Mouse (Mus musculus) intestine, embryonic 16.5 days (tissue): ENCODE results near the gene Ppih. TPM values are rescaled to one million over a fixed set of nuclear protein-coding genes. Genes with fewer than 3 reads are reported as not detected.
"Not testable (repeated sequence)": the region's sequence is repeated elsewhere in the genome, so short reads cannot be mapped to it uniquely, and the experiment has no call there.

Source experiments
- ATAC-seq: fragments of 200-750 bp; cut with Nextera tagmentation; 2 replicates; pipeline ENCODE4 v1.8.0; 2017; ENCODE audit warnings: moderate TSS enrichment, moderate library complexity
- H3K27ac ChIP-seq: fragments of 300-500 bp; sonication (generic); 2 replicates; pipeline ENCODE4 v1.5.1; 2014; ENCODE audit warnings: mild to moderate bottlenecking, low read length
- H3K27me3 ChIP-seq: fragments of 300-500 bp; sonication (generic); replicated peaks from 2 replicates; pipeline ENCODE4 v1.6.1; 2014; ENCODE audit warnings: low read length, control low read depth, mixed read lengths; ENCODE audit not compliant: control insufficient read depth, insufficient read depth
- H3K36me3 ChIP-seq: fragments of 300-500 bp; sonication (generic); 2 replicates; pipeline ENCODE4 v1.6.1; 2014; ENCODE audit warnings: low read length, control low read depth; ENCODE audit not compliant: control insufficient read depth, insufficient read depth
- H3K4me1 ChIP-seq: fragments of 300-500 bp; sonication (generic); 2 replicates; pipeline ENCODE4 v1.6.1; 2014; ENCODE audit warnings: low read length, control low read depth, mixed read lengths; ENCODE audit not compliant: control insufficient read depth, insufficient read depth
- H3K4me2 ChIP-seq: fragments of 300-500 bp; sonication (generic); 2 replicates; pipeline ENCODE4 v1.6.1; 2014; ENCODE audit warnings: low read depth, low read length, control low read depth
- H3K4me3 ChIP-seq: fragments of 300-500 bp; sonication (generic); 2 replicates; pipeline ENCODE4 v1.5.1; 2014; ENCODE audit warnings: mild to moderate bottlenecking, low read length
- H3K9ac ChIP-seq: fragments of 300-500 bp; sonication (generic); 2 replicates; pipeline ENCODE4 v1.6.1; 2014; ENCODE audit warnings: low read depth, low read length
- H3K9me3 ChIP-seq: fragments of 300-500 bp; sonication (generic); 2 replicates; pipeline ENCODE4 v1.6.1; 2016; ENCODE audit warnings: low read length, control low read depth; ENCODE audit not compliant: control insufficient read depth
- WGBS: fragments of 180-500 bp; shearing (Covaris S2); extraction: QIAGEN DNeasy Blood & Tissue Kit; methylation state at CpG from one replicate; pipeline ENCODE4 v1.1.7; 2014; 5-methylcytosine and 5-hydroxymethylcytosine counted together
- polyA plus RNA-seq: library from polyadenylated mRNA; unstranded; fragments of >200 nt; fragmentation: Nextera tagmentation; extraction: Ambion mirVana; gene quantifications from 2 replicates; pipeline ENCODE4 v1.2.1, GENCODE M21; 2015

The Ppih gene
- polyA plus RNA-seq, 1 experiment from 2014 or later = 73.9 TPM

DNA sequence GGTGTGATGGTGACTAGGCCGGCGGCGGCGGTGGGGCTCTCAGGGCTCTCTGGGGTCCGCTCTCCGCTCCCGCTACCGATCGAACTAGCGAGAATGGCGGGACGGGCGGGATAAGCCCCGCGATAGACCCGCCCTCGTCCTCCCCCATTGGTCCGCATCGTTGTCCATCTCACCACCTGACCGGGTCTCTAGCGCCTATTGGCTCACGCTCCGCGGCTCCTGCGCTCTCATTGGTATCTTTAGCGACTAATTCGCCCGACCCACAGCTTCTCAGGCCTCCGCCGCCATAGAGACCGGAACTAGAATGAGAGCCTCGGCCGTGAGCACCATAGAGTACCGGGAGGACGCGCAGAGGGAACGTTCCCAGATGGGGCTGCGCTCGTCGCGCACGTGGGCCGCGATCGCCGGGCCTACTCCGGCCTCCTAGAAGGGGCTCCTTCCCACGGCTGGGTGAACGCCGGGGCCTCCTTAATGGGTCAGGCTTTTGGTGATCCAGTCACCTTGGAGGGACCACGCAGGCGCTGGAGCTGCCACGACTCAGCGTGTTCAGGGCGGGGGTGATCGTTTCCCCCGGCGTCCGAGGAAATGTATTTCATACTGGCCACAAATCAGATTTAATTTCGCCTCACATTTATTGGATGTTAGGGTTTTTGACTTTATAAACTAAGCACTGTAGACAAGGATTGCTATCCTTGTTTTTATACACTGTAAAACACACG, 25.8 kb downstream of the Ppih start, which contains the start of gene Ybx1:
Gene Ybx1 (minus strand): TSS at position 190 of the 719 bp plus-strand sequence.
- Histone ChIP-seq H3K27ac (peak within 1 kb of the TSS; percentile 97), H3K36me3 (no peaks in the 10 kb centered on the region), H3K9ac (peak within 1 kb of the TSS; percentile 92), H3K4me1 (peaks cover 13% of the 10 kb centered on the region), H3K27me3 (no peaks in the 10 kb centered on the region), H3K9me3 (no peaks in the 10 kb centered on the region), H3K4me2 (peak within 1 kb of the TSS; percentile 82), H3K4me3 (peak within 1 kb of the TSS; percentile 77)
- under 1% methylated on average over 61 of the region's 61 CpGs for WGBS
- peak; percentile 99 for ATAC-seq

DNA sequence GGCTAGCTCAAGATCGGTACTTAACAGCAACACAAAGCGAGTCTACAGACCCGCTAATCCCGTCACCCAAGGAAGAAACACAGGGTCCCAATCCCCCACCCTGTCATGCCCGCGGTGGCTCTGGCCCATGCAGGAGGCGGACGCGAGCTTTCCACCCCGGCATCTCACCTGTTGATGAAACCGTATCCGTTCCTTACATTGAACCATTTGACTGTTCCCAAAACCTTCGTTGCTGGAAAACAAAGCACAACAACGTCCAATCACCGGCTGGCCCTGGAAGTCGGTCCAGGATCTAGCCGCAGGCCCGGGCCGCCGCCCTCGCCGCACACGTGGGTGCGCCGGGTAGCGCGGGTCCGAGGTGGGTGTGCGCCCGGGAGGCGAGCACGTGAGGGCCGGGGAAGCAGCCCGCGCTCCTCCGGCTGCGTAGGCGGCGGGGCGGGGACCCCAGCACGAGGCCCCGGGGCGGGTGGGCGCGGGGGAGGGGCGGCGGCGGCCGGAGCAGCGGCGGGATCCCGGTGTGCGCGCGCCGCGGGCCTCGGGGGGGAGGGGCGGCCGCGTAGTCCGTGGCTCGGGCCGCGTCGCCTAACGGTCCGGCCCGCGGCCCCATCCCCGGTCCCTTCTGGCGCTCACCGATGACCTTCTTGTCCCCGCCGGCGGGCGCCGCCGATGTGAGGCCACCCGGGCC, 26.6 kb downstream of the Ppih start:
- H3K4me2 ChIP-seq = peak overlapping the region; percentile 82
- H3K4me1 ChIP-seq = peaks cover 16% of the 10 kb centered on the region
- H3K36me3 ChIP-seq = no peaks in the 10 kb centered on the region
- H3K4me3 ChIP-seq = peak overlapping the region; percentile 68
- no peaks in the 10 kb centered on the region for H3K9me3 ChIP-seq
- peak; percentile 27 for ATAC-seq
- H3K27me3 ChIP-seq = no peaks in the 10 kb centered on the region
- H3K27ac ChIP-seq = peak overlapping the region; percentile 78
- H3K9ac ChIP-seq = peak overlapping the region; percentile 90
- under 1% methylated on average over 45 of the region's 80 CpGs for WGBS

DNA sequence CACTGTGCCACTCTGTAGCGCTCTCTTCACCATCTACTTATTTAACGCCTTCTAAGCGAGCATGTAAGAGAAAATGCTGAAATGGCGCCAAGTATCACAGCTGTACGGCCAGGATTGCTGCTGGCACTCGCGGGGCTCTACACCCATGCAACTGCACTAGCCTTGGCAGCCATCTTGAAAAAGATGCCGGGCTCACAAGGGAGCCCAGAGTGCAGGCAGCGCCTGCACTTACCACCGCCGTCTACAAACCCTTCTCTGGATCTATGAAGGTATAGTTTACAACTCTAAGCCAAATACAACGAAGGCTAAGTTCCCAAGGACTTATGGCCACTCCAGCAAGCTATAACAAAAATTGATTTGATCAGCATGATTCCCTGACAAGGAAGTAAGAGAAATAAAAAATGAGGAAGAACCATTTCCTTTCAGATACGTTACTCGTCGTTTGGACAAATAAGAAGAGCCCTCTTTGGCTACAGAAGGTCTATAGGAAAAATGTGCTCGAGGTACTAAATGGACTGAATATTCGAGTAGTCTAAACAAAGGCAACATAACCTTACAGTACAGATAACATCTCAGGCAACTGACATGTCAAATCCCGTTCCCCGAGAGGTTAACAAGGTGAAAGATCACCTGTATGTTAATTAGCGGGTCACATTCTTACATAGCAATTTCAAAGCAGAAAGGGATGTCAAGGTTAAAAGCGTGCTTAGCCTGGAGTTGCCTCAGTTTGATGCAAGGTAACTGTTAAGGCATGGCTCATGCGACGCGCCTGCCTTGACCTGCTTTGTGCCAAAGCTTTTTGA, 27.4 kb downstream of the Ppih start:
- Histone ChIP-seq H3K9ac (peak overlapping the region; percentile 90), H3K27me3 (no peaks in the 10 kb centered on the region), H3K9me3 (no peaks in the 10 kb centered on the region), H3K4me2 (peak overlapping the region; percentile 82), H3K36me3 (no peaks in the 10 kb centered on the region), H3K27ac (peak overlapping the region; percentile 78), H3K4me3 (peak overlapping the region; percentile 68), H3K4me1 (peaks cover 19% of the 10 kb centered on the region)
- ATAC-seq = no peak
- under 1% methylated on average over 24 of the region's 24 CpGs for WGBS

DNA sequence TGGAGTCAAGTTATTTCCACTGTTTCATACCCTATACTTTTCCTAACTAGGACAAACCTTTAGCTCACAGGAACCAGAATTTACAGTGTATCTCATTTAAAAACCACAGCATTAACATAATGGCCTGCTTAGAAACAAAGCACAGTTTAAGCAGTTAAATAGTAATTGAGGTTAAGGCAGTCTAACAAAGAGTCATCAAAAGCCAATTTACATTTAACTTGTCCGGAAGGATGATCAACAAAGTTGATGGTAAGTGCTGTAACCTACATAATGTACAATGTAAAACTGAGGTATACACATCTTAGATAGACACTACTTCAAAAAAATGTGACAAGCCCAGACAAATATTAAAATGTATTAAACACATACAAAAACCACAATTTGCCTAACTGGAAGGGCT, 28.4 kb downstream of the Ppih start:
- Histone ChIP-seq H3K9ac (peak overlapping the region; percentile 90), H3K36me3 (no peaks in the 10 kb centered on the region), H3K4me3 (peak overlapping the region; percentile 68), H3K4me1 (peaks cover 19% of the 10 kb centered on the region), H3K9me3 (no peaks in the 10 kb centered on the region), H3K27me3 (no peaks in the 10 kb centered on the region), H3K4me2 (peak overlapping the region; percentile 82), H3K27ac (no peak overlapping the region)
- no peak for ATAC-seq
- 86% methylated on average over 1 of the region's 1 CpGs for WGBS

DNA sequence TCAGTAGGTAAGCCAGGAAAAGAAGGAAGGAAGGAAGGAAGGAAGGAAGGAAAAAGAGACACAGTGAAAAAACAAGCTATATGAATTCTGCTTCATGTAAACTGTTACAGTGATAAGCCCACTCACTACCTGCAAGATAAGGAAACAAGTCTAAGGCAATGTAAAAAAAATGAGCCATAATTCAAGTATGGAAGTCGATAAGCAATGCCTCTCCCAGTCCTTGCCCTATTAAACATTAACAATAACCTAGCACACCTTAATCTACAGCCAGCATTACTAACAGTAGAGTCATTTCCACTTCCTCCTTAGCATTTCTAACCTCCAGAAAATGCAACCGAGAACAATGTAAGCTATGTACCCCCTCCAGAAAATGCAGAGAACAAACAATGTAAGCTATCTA, 35.0 kb downstream of the Ppih start:
- Histone ChIP-seq H3K4me1 (peaks cover 15% of the 10 kb centered on the region), H3K9ac (no peak overlapping the region), H3K4me2 (peak overlapping the region; percentile 44), H3K27me3 (no peaks in the 10 kb centered on the region), H3K9me3 (no peaks in the 10 kb centered on the region), H3K27ac (peak overlapping the region; percentile 88), H3K4me3 (no peak overlapping the region; the same call in 1 of the 2 replicates), H3K36me3 (peaks cover 24% of the 10 kb centered on the region)
- peak; percentile 92 for ATAC-seq
- 50% methylated on average over 2 of the region's 2 CpGs for WGBS

DNA sequence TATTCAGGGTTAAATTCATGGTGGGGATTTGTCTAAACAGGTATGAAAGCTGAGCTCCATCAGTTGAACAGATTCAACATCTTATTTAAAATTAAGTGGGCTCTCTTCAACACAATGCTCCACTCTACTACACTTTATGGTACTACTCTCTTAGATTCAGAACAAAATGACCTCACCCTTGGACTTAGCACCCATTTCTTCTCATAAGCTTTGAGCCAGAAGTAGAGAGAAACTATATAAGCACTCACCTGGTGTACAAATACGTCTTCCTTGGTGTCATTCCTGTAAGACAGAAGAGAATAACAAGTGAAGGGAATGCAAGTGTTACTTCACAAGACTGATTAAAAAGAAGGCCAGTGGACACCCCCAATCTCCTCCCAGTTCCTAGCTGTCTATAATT, 35.5 kb downstream of the Ppih start:
- peaks cover 14% of the 10 kb centered on the region for H3K4me1 ChIP-seq
- ATAC-seq = peak; percentile 88
- H3K27me3 ChIP-seq = no peaks in the 10 kb centered on the region
- peak overlapping the region; percentile 44 for H3K4me2 ChIP-seq
- peaks cover 26% of the 10 kb centered on the region for H3K36me3 ChIP-seq
- H3K4me3 ChIP-seq = no peak overlapping the region; the same call in 1 of the 2 replicates
- no peaks in the 10 kb centered on the region for H3K9me3 ChIP-seq
- peak overlapping the region; percentile 68 for H3K27ac ChIP-seq
- H3K9ac ChIP-seq = no peak overlapping the region
- WGBS = 57% methylated on average over 1 of the region's 1 CpGs

DNA sequence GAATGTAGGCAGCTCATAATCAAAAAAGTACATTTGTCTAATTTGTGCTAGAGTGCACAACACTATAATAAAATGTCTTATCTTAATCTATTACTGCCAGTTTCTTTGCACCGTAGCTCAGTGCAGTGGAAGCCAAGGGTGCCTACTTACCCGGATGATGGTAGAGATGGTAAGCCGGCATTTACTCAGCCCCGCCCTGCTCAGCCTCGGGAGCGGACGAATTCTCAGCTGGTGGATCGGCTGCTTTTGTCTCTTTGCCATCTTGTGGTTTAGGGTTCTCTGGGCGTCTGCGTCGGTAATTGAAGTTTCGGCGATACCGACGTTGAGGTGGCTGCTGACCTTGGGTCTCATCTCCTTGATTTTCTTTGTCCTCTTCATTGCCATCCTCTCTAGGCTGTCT, 41.6 kb downstream of the Ppih start:
- 85% methylated on average over 15 of the region's 15 CpGs for WGBS
- not testable (repeated sequence) for H3K27me3 ChIP-seq, ATAC-seq, H3K9ac ChIP-seq, H3K9me3 ChIP-seq, H3K4me1 ChIP-seq, H3K27ac ChIP-seq, H3K4me2 ChIP-seq, H3K4me3 ChIP-seq
- peaks cover 31% of the 10 kb centered on the region for H3K36me3 ChIP-seq

DNA sequence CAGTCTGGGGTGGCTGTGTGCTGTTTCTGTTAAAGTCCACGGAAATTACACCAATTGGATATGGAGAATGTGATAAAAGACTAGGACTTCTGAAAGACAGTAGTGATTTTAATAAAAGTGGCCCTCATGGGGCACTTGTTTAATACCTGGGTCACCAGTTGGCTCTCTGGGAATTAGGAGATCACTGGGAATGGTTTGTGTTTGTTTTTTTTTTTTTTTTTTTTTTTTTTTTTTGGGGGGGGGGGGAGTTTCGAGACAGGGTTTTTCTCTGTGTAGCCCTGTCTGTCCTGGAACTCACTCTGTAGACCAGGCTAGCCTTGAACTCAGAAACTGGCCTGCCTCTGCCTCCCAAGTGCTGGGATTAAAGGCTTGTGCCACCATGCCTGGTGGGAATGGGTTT, 44.6 kb downstream of the Ppih start:
- H3K4me1 ChIP-seq = no peaks in the 10 kb centered on the region
- H3K4me3 ChIP-seq = no peak overlapping the region
- H3K4me2 ChIP-seq = no peak overlapping the region
- no peaks in the 10 kb centered on the region for H3K9me3 ChIP-seq
- H3K27ac ChIP-seq = peak overlapping the region; percentile 6; the same call in 1 of the 2 replicates
- no peak for ATAC-seq
- 64% methylated on average over 2 of the region's 2 CpGs for WGBS
- peaks cover 27% of the 10 kb centered on the region for H3K36me3 ChIP-seq
- H3K9ac ChIP-seq = no peak overlapping the region
- H3K27me3 ChIP-seq = no peaks in the 10 kb centered on the region

DNA sequence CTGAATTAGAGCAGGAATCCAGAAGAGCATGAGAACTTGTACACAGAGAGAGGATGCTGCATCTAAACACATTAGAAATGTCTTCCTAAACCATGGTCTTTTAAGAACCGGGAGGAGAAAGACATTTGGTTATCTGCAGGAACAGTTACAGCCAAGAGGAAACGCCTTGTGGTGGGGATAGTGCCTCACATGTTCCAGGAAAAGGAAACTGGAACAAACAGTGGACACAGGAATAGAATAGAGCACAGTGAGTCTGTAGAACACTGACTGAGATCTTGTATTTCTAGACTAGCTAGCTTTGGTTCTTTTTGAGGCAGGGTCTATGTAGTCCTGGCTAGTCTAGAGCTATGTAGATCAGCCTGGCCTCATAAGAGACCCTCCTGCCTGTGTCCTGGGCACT, 45.1 kb downstream of the Ppih start:
- Histone ChIP-seq H3K27ac (peak overlapping the region; percentile 6; the same call in 1 of the 2 replicates), H3K4me3 (no peak overlapping the region), H3K4me2 (no peak overlapping the region), H3K36me3 (peaks cover 25% of the 10 kb centered on the region), H3K9me3 (no peaks in the 10 kb centered on the region), H3K27me3 (no peaks in the 10 kb centered on the region), H3K4me1 (no peaks in the 10 kb centered on the region), H3K9ac (no peak overlapping the region)
- peak; percentile 25; the same call in 1 of the 2 replicates for ATAC-seq
- WGBS = 81% methylated on average over 2 of the region's 2 CpGs
